Mouse (Mus musculus) limb, embryonic 13.5 days (tissue): ENCODE results near the gene Krtap24-1. TPM values are rescaled to one million over a fixed set of nuclear protein-coding genes. Genes with fewer than 3 reads are reported as not detected.
A peak's percentile ranks its signal among the peaks of the same experiment; 100 is the strongest.

Experiments
- ATAC-seq: fragments of 200-750 bp; cut with Nextera tagmentation; 2 replicates; pipeline ENCODE4 v1.8.0; 2017; ENCODE audit warnings: low read depth, moderate number of reproducible peaks, moderate TSS enrichment; ENCODE audit not compliant: low FRiP score
- H3K27ac ChIP-seq: fragments of 300-500 bp; sonication (generic); 2 replicates; pipeline ENCODE4 v1.5.1; 2015; ENCODE audit warnings: inconsistent platforms, mild to moderate bottlenecking, moderate library complexity
- H3K27me3 ChIP-seq: fragments of 300-500 bp; sonication (generic); 2 replicates; pipeline ENCODE4 v1.6.1; 2015; ENCODE audit warnings: mild to moderate bottlenecking, inconsistent platforms
- H3K36me3 ChIP-seq: fragments of 300-500 bp; sonication (generic); 2 replicates; pipeline ENCODE4 v1.6.1; 2015; ENCODE audit warnings: inconsistent platforms, mild to moderate bottlenecking, moderate library complexity
- H3K4me1 ChIP-seq: fragments of 300-500 bp; sonication (generic); 2 replicates; pipeline ENCODE4 v1.6.1; 2015; ENCODE audit warnings: inconsistent platforms
- H3K4me2 ChIP-seq: fragments of 300-500 bp; sonication (generic); replicated peaks from 2 replicates; pipeline ENCODE4 v1.6.1; 2015; ENCODE audit warnings: inconsistent platforms, mild to moderate bottlenecking, moderate library complexity
- H3K4me3 ChIP-seq: fragments of 300-500 bp; sonication (generic); 2 replicates; pipeline ENCODE4 v1.5.1; 2015; ENCODE audit warnings: moderate library complexity, mild to moderate bottlenecking, inconsistent platforms
- H3K9ac ChIP-seq: fragments of 300-500 bp; sonication (generic); 2 replicates; pipeline ENCODE4 v1.6.1; 2015; ENCODE audit warnings: mild to moderate bottlenecking, inconsistent platforms
- H3K9me3 ChIP-seq: fragments of 300-500 bp; sonication (generic); 2 replicates; pipeline ENCODE4 v1.6.1; 2016; ENCODE audit warnings: inconsistent platforms
- WGBS: fragments of 180-500 bp; shearing (Covaris S2); methylation state at CpG from one replicate; pipeline ENCODE4 v1.1.7; 2015; 5-methylcytosine and 5-hydroxymethylcytosine counted together
- polyA plus RNA-seq: library from polyadenylated mRNA; unstranded; fragments of >200 nt; fragmentation: Nextera tagmentation; extraction: Ambion mirVana; gene quantifications from 2 replicates; pipeline ENCODE4 v1.2.1, GENCODE M21; 2015

Gene Krtap24-1
- polyA plus RNA-seq, 1 experiment from 2014 or later, result not detected

DNA sequence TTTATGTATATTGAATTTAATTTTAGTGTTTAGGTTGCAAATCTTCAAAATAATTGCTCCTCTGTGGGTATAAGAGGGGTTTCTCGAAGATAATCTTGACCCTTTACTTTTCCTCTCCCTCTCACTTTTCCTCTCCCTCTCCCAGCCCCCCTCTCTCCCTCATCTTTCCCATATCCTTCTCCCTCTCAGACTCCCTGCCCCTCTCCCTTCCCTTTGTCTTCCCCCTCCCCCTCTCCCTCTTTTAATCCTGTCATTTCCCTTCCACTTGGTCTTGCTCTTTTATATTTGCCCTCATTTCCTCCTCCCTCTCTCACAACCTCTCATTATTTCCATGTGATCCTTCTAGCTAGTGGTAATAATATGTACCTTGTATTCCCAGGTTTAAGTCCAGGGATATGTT, 9.6 kb downstream of the Krtap24-1 start:
- WGBS, result 43% methylated on average over 1 of the region's 1 CpGs
- Histone ChIP-seq H3K4me3 (no peak overlapping the region), H3K4me2 (no peak overlapping the region), H3K27ac (no peak overlapping the region), H3K9me3 (no peaks in the 10 kb centered on the region), H3K9ac (no peak overlapping the region), H3K36me3 (no peaks in the 10 kb centered on the region), H3K4me1 (peaks cover 22% of the 10 kb centered on the region), H3K27me3 (peaks cover 26% of the 10 kb centered on the region)
- no peak for ATAC-seq

DNA sequence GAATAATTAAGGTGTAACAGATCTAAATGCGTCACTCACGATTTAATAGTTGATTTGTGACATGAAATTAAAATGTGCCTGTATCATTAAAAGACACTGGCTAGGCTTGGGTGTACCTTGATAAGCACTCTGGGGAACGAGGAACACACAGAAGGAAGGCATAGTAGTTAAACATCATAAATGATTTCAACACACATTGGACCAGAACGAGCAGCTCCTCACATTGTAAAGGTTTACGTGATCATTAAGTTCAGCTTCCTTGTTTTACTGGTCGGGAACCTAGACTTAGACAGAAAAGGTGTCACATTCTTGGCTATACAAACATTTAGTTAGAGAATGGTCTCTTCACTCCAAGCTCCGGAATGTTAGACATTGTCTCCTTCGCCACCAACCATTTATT, 11.8 kb downstream of the Krtap24-1 start:
- ATAC-seq, result peak; percentile 31; the same call in 1 of the 2 replicates
- Histone ChIP-seq H3K27ac (no peak overlapping the region), H3K36me3 (no peaks in the 10 kb centered on the region), H3K4me3 (no peak overlapping the region), H3K27me3 (peaks cover 40% of the 10 kb centered on the region), H3K9ac (no peak overlapping the region), H3K9me3 (no peaks in the 10 kb centered on the region), H3K4me1 (peaks cover 22% of the 10 kb centered on the region), H3K4me2 (peak overlapping the region; percentile 56)
- WGBS, result 16% methylated on average over 8 of the region's 8 CpGs

DNA sequence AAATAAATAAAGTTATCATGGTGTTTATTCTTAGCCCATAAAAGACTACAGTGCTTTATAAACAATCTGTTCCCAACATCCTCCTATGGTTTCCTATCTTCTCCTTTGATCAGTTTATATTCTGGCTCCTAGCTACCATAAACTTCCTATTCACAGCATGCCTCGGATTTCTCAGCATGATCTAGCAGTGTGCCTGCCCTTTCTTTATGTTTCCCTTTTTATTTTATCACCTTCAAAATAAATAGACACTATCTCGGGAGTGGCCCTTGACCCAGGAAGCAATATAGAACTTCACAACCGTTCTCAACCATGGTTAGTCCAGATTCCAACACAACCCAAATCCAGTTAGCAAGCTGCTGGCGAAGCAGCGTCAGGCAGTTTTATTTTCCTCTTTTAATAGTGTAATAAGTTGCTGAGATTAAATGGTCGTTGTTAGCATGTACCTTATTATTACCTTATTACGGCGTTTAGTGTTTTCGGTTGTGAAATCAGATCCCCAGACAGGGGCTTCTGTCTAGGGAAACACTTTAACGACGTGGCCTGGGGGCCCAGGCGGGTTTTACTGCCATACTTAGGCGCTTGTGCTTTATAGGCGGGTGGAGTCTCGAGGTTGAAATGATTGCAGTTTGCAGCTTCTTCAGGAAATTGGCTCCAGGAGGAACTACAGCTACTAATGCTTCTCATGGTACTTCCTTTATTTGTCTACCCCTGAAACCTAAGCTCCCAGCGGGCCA, 12.4 kb downstream of the Krtap24-1 start:
- peak; percentile 88 for ATAC-seq

DNA sequence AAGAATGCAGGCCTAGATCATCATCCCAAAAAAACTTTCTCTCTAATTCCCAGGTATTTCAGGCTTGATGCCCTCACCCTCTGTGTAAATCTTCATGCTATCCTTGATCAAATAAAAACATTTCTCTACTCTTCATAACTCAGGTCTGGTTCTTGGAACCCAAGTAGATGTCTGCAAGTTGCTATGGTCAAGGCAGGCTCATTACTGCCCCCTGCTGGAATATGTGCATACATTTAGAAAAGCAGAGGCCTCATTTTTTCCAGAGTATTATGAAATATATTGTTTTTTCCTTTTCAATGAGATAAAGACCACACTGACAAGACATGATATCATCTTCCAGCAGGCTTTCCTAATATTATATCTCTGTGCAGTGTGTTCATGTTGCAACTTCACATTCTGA, 19.3 kb downstream of the Krtap24-1 start:
- Histone ChIP-seq H3K9me3 (no peaks in the 10 kb centered on the region), H3K4me2 (no peak overlapping the region), H3K4me3 (no peak overlapping the region), H3K27me3 (peaks cover 27% of the 10 kb centered on the region), H3K4me1 (no peaks in the 10 kb centered on the region), H3K27ac (no peak overlapping the region), H3K36me3 (no peaks in the 10 kb centered on the region), H3K9ac (no peak overlapping the region)
- ATAC-seq, result no peak

More for the DNA sequence above, 12.4 kb downstream of the Krtap24-1 start:
- peak overlapping the region; percentile 56 for H3K4me2 ChIP-seq
- 0 out of 2 replicates have a peak overlapping the region, but pooled peaks have one; percentile 15 for H3K27ac ChIP-seq
- 3% methylated on average over 16 of the region's 16 CpGs for WGBS
- H3K9me3 ChIP-seq, result no peaks in the 10 kb centered on the region
- peaks cover 46% of the 10 kb centered on the region for H3K27me3 ChIP-seq
- peaks cover 22% of the 10 kb centered on the region for H3K4me1 ChIP-seq
- no peaks in the 10 kb centered on the region for H3K36me3 ChIP-seq
- no peak overlapping the region for H3K9ac ChIP-seq
- H3K4me3 ChIP-seq, result peak overlapping the region; percentile 23

DNA sequence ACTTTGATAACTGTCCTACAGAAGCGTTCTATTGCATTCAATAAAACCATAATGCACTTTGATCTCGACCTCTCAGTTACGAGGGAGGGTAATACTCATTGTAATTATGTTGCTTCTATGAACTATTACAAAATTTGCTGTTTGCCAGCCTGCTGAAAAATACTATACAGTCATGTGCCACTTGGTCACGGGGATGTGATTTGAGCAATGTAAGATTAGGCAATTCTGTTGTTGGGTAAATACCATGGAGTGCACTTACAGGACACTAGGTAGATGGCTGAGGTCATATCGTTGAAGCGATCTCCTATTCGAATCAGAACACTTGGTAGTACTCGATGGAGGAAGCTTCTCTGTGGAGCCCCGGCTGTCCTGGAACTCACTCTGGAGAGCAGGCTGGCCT, 28.7 kb downstream of the Krtap24-1 start:
- H3K4me3 ChIP-seq, result no peak overlapping the region
- no peak for ATAC-seq
- no peak overlapping the region for H3K9ac ChIP-seq
- H3K9me3 ChIP-seq, result no peaks in the 10 kb centered on the region
- no peaks in the 10 kb centered on the region for H3K4me1 ChIP-seq
- H3K36me3 ChIP-seq, result no peaks in the 10 kb centered on the region
- H3K27ac ChIP-seq, result no peak overlapping the region
- 86% methylated on average over 9 of the region's 9 CpGs for WGBS
- H3K27me3 ChIP-seq, result no peaks in the 10 kb centered on the region
- no peak overlapping the region for H3K4me2 ChIP-seq

DNA sequence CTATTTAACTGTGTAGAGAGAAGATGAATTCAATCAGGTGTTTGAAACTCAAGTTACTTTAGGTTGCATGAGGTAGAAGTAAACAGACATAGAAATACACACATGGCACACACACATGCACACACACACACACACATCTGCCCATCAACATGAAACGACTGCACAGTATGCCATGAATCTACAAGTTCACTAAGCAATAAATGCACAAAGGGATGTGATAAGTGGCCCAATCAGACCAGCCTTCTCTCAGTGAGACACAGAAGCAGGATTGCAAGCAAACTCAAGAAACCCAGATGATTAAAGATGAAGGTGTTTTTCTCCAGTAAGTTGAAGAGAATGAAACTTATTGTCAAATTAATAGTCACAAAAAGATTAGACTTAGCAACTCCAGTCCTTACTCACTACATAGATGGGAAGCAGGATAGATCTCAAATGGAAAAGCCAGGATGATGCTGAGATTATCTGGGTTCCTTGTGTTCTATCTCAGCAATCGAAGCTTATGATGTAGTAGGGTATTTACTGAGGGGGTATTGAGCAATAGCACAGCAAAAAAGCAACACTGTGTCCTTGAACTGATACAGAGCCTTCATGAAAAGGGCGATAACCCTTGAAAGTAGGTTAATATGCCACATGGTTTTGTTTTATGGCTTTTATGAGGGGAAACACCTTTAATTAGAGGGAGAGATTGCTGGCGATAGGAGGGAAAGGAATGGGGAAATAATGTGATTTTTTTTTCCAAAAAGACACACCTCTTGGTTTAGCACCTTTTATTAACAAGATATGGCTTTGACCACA, 36.0 kb downstream of the Krtap24-1 start:
- no peaks in the 10 kb centered on the region for H3K36me3 ChIP-seq
- no peak overlapping the region for H3K9ac ChIP-seq
- H3K27me3 ChIP-seq, result no peaks in the 10 kb centered on the region
- 46% methylated on average over 4 of the region's 4 CpGs for WGBS
- ATAC-seq, result no peak
- H3K27ac ChIP-seq, result no peak overlapping the region
- no peaks in the 10 kb centered on the region for H3K9me3 ChIP-seq
- no peak overlapping the region for H3K4me2 ChIP-seq
- no peak overlapping the region for H3K4me3 ChIP-seq
- H3K4me1 ChIP-seq, result no peaks in the 10 kb centered on the region

DNA sequence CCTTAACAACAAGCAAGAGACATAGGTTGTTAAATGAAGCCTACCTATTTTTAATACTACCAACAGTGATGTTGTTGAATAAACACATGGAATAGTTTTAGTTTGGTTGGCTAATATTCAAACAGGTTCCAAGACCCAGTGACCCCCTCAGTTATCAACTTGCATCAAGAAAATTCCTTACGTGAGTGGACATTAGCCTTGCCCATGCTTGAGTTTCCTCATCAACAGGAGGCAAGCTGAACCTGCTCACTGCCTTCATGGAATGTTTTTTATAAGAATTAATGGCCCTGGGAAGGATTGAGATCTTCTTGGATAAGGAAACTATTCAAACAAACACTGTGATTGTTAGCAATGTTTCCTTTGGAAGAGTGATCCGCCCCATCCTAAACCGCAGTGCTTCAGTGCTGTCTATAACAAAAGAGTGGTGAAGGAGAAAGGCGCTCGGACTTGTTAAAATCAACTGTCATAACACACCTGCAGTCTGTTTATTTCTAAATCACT, 39.1 kb downstream of the Krtap24-1 start:
- no peak for ATAC-seq
- Histone ChIP-seq H3K4me3 (no peak overlapping the region), H3K27ac (no peak overlapping the region), H3K9me3 (no peaks in the 10 kb centered on the region), H3K4me1 (no peaks in the 10 kb centered on the region), H3K4me2 (no peak overlapping the region), H3K9ac (no peak overlapping the region), H3K27me3 (no peaks in the 10 kb centered on the region), H3K36me3 (no peaks in the 10 kb centered on the region)
- WGBS, result 85% methylated on average over 5 of the region's 5 CpGs

DNA sequence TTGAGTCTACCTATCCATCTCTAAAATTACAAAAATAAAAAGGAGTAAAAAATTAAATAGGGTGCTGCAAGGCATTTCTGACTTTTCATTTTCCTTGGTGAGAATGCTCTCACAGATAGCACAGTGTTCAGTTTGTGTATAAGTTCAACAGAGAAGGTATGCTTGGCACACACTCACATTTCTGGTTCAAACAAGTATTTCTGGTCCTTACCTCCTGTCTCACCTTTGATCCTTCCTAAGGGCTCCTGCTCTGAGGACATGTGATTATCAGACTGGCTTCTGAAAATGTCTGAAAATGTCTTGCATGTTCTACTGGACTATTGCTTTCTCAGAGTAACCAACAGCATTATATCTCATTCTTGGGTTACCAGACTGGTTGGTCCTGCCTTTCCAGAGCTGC, 41.9 kb downstream of the Krtap24-1 start:
- H3K36me3 ChIP-seq, result no peaks in the 10 kb centered on the region
- no peak overlapping the region for H3K4me3 ChIP-seq
- H3K4me1 ChIP-seq, result no peaks in the 10 kb centered on the region
- no peaks in the 10 kb centered on the region for H3K27me3 ChIP-seq
- no peak for ATAC-seq
- H3K9me3 ChIP-seq, result no peaks in the 10 kb centered on the region
- H3K4me2 ChIP-seq, result no peak overlapping the region
- H3K27ac ChIP-seq, result no peak overlapping the region
- no peak overlapping the region for H3K9ac ChIP-seq

DNA sequence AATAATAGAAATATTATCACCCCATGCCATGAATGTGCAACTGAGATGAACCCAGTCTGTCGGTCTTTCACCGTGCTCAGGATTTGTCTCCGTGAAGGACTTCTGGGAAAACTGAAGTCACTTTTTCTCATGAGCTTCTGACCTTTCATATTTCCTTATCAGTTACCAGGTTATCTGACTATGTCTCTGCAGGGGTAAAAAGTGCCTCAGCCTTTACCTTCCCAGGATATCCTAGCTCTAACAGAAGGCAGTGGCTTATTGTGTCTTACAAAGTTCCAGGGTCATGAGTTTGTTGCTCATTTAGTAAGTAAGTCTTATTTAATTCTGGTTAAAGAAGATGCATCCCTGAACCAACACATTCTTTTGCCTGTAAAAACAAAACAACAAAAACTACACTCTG, 42.3 kb downstream of the Krtap24-1 start:
- Histone ChIP-seq H3K27ac (no peak overlapping the region), H3K9me3 (no peaks in the 10 kb centered on the region), H3K4me1 (no peaks in the 10 kb centered on the region), H3K4me2 (no peak overlapping the region), H3K27me3 (no peaks in the 10 kb centered on the region), H3K4me3 (no peak overlapping the region), H3K9ac (no peak overlapping the region), H3K36me3 (no peaks in the 10 kb centered on the region)
- no peak for ATAC-seq
- 91% methylated on average over 3 of the region's 3 CpGs for WGBS

DNA sequence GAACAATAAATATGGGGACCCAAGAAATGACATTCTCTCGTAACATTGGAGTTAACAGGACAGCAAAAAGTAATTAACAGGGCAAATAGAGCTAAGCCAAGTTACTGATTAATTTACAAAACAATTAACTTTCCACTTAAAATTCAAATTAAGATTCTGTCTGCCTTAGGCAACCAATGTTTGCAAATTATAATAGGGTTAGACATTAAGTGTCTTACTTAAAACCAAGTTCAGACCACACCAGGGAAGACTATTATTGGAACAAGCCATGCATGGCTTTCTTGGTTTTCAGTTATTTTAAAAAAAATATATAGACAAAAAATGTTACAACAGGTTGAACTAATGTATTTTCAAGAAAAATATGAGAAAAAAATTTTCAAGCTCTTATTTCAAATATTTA, 43.0 kb downstream of the Krtap24-1 start:
- no peaks in the 10 kb centered on the region for H3K27me3 ChIP-seq
- no peaks in the 10 kb centered on the region for H3K4me1 ChIP-seq
- H3K9me3 ChIP-seq, result no peaks in the 10 kb centered on the region
- H3K36me3 ChIP-seq, result no peaks in the 10 kb centered on the region
- no peak overlapping the region for H3K4me2 ChIP-seq
- H3K4me3 ChIP-seq, result no peak overlapping the region
- 54% methylated on average over 1 of the region's 1 CpGs for WGBS
- ATAC-seq, result no peak
- H3K9ac ChIP-seq, result no peak overlapping the region
- H3K27ac ChIP-seq, result no peak overlapping the region

DNA sequence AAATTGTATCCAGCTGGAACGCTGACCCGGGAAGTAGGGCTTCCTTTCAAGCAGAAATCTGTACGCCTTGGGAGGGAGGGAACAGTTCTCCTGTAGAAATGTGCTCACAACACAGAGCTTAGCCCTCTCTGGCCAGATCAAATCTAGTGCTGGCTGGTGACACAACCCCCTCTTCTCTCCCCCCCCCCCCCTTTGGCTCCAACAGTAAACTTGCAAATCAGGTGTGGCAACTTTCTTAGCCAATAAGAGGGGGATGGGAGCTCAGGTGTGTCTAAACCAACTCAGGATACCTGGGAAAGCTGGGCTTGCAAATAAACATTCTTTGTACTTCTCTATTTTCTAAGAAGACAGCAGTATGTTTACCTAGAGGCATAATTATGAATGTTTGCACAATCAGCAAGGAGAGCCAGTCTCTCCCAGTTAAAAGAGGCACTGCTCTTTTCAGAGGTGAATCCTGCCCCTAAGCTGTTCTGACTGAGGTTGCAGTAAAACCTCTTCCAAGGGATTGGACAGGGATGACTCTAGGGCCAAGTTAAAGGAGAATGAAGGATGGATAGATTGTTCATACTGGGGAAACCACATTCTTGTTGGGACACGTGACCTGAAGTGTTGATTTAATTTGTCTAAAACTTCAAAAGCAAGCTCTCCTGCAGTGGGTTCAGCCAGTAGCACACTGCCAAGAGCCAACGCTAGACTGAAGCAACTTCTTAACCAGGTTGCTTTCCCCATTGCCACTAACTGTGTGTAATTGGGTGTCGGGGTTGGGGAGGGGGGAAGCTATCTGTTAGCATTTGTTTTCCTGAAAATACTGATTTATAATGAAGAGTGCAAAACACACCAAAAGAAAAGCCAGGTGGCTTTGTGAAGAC, 48.8 kb downstream of the Krtap24-1 start, which contains the start of gene Cldn8:
Gene Cldn8, minus strand, starts transcription at position 139 of the 869 bp plus-strand sequence.
- no peak within 1 kb of the TSS for H3K27ac ChIP-seq
- H3K27me3 ChIP-seq, result no peaks in the 10 kb centered on the region
- H3K4me2 ChIP-seq, result peak within 1 kb of the TSS; percentile 9; the same call in 1 of the 2 replicates
- H3K4me1 ChIP-seq, result no peaks in the 10 kb centered on the region
- no peak within 1 kb of the TSS for H3K9ac ChIP-seq
- H3K9me3 ChIP-seq, result no peaks in the 10 kb centered on the region
- H3K4me3 ChIP-seq, result peak within 1 kb of the TSS; percentile 14
- ATAC-seq, result no peak; the same call in 1 of the 2 replicates
- 67% methylated on average over 6 of the region's 6 CpGs for WGBS
- no peaks in the 10 kb centered on the region for H3K36me3 ChIP-seq
